Mouse (Mus musculus) stomach, embryonic 16.5 days (tissue): Measurements from ENCODE around the gene Pfdn5. TPM values are rescaled to one million over a fixed set of nuclear protein-coding genes. Genes with fewer than 3 reads are reported as not detected.

ENCODE experiments used
- ATAC-seq: fragments of 200-750 bp; cut with Nextera tagmentation; 2 replicates; pipeline ENCODE4 v1.8.0; 2017; ENCODE audit warnings: moderate number of reproducible peaks, moderate TSS enrichment; ENCODE audit not compliant: insufficient read depth, low FRiP score
- H3K27ac ChIP-seq: fragments of 300-500 bp; sonication (generic); 2 replicates; pipeline ENCODE4 v1.5.1; 2014; ENCODE audit warnings: low read length
- H3K27me3 ChIP-seq: fragments of 300-500 bp; sonication (generic); 2 replicates; pipeline ENCODE4 v1.6.1; 2014; ENCODE audit warnings: low read length, control low read depth, mixed read lengths; ENCODE audit not compliant: control insufficient read depth, insufficient read depth
- H3K36me3 ChIP-seq: fragments of 300-500 bp; sonication (generic); 2 replicates; pipeline ENCODE4 v1.6.1; 2014; ENCODE audit warnings: low read length; ENCODE audit not compliant: control insufficient read depth, insufficient read depth
- H3K4me1 ChIP-seq: fragments of 300-500 bp; sonication (generic); 2 replicates; pipeline ENCODE4 v1.6.1; 2014; ENCODE audit warnings: low read length, control low read depth, mixed read lengths; ENCODE audit not compliant: control insufficient read depth, insufficient read depth
- H3K4me2 ChIP-seq: fragments of 300-500 bp; sonication (generic); 2 replicates; pipeline ENCODE4 v1.6.1; 2014; ENCODE audit warnings: low read depth, low read length, mixed read lengths
- H3K4me3 ChIP-seq: fragments of 300-500 bp; sonication (generic); replicated peaks from 2 replicates; pipeline ENCODE4 v1.5.1; 2014; ENCODE audit warnings: mild to moderate bottlenecking, low read length
- H3K9ac ChIP-seq: fragments of 300-500 bp; sonication (generic); 2 replicates; pipeline ENCODE4 v1.6.1; 2014; ENCODE audit warnings: low read length
- H3K9me3 ChIP-seq: fragments of 300-500 bp; sonication (generic); replicated peaks from 2 replicates; pipeline ENCODE4 v1.6.1; 2016; ENCODE audit warnings: low read length, control low read depth; ENCODE audit not compliant: control insufficient read depth
- WGBS: fragments of 180-500 bp; shearing (Covaris S2); extraction: QIAGEN DNeasy Blood & Tissue Kit; methylation state at CpG from one replicate; pipeline ENCODE4 v1.1.7; 2014; 5-methylcytosine and 5-hydroxymethylcytosine counted together
- polyA plus RNA-seq: library from polyadenylated mRNA; unstranded; fragments of >200 nt; fragmentation: Nextera tagmentation; extraction: Ambion mirVana; gene quantifications from 2 replicates; pipeline ENCODE4 v1.2.1, GENCODE M21; 2015

Gene Pfdn5
- polyA plus RNA-seq, 1 experiment from 2014 or later = 321 TPM

GRCm38 (mm10) chr15:102346444-102346843, 20.5 kb downstream of the Pfdn5 start:
- no peak overlapping the region for H3K4me2 ChIP-seq
- peak; percentile 16; the same call in 1 of the 2 replicates for ATAC-seq
- no peaks in the 10 kb centered on the region for H3K27me3 ChIP-seq
- H3K36me3 ChIP-seq = no peaks in the 10 kb centered on the region
- H3K4me3 ChIP-seq = no peak overlapping the region
- 61% methylated on average over 4 of the region's 4 CpGs for WGBS
- H3K9me3 ChIP-seq = no peaks in the 10 kb centered on the region
- no peak overlapping the region for H3K9ac ChIP-seq
- peaks cover 10% of the 10 kb centered on the region; the same call in 1 of the 2 replicates for H3K4me1 ChIP-seq
- H3K27ac ChIP-seq = no peak overlapping the region

GRCm38 (mm10) chr15:102350138-102350941, 24.4 kb downstream of the Pfdn5 start, which contains the start of gene Aaas:
Aaas (minus strand) TSS chr15:102350771.
- ATAC-seq = peak; percentile 89
- peak within 1 kb of the TSS; percentile 74 for H3K27ac ChIP-seq
- no peaks in the 10 kb centered on the region for H3K27me3 ChIP-seq
- peak within 1 kb of the TSS; percentile 87 for H3K4me3 ChIP-seq
- no peaks in the 10 kb centered on the region for H3K36me3 ChIP-seq
- WGBS = under 1% methylated on average over 56 of the region's 56 CpGs
- H3K4me1 ChIP-seq = peaks cover 10% of the 10 kb centered on the region; the same call in 1 of the 2 replicates
- H3K9ac ChIP-seq = peak within 1 kb of the TSS; percentile 86
- H3K9me3 ChIP-seq = no peaks in the 10 kb centered on the region
- H3K4me2 ChIP-seq = peak within 1 kb of the TSS; percentile 87

GRCm38 (mm10) chr15:102350942-102351291, 25.0 kb downstream of the Pfdn5 start:
- H3K4me1 ChIP-seq = peaks cover 12% of the 10 kb centered on the region
- H3K27me3 ChIP-seq = no peaks in the 10 kb centered on the region
- H3K9me3 ChIP-seq = no peaks in the 10 kb centered on the region
- H3K36me3 ChIP-seq = no peaks in the 10 kb centered on the region
- peak overlapping the region; percentile 86 for H3K9ac ChIP-seq
- H3K4me3 ChIP-seq = peak overlapping the region; percentile 87
- peak overlapping the region; percentile 69 for H3K4me2 ChIP-seq
- H3K27ac ChIP-seq = peak overlapping the region; percentile 68
- WGBS = 6% methylated on average over 11 of the region's 11 CpGs
- ATAC-seq = no peak

- Histone ChIP-seq H3K27ac (no peak overlapping the region), H3K9ac (no peak overlapping the region), H3K27me3 (no peaks in the 10 kb centered on the region), H3K4me2 (no peak overlapping the region), H3K36me3 (no peaks in the 10 kb centered on the region), H3K9me3 (no peaks in the 10 kb centered on the region), H3K4me3 (no peak overlapping the region), H3K4me1 (peaks cover 12% of the 10 kb centered on the region)
- no peak for ATAC-seq
- 67% methylated on average over 2 of the region's 2 CpGs for WGBS
Measured at GRCm38 (mm10) chr15:102352177-102352576, 26.3 kb downstream of the Pfdn5 start.

- no peak for ATAC-seq
- H3K27me3 ChIP-seq = peaks cover 12% of the 10 kb centered on the region
Measured at GRCm38 (mm10) chr15:102353986-102354385, 28.1 kb downstream of the Pfdn5 start.

GRCm38 (mm10) chr15:102355134-102355870, 29.4 kb downstream of the Pfdn5 start:
- Histone ChIP-seq H3K36me3 (no peaks in the 10 kb centered on the region), H3K27ac (peak overlapping the region; percentile 77), H3K4me2 (peak overlapping the region; percentile 99), H3K9ac (peak overlapping the region; percentile 80), H3K9me3 (no peaks in the 10 kb centered on the region), H3K4me3 (peak overlapping the region; percentile 63), H3K4me1 (peaks cover 15% of the 10 kb centered on the region), H3K27me3 (peaks cover 15% of the 10 kb centered on the region)
- WGBS = under 1% methylated on average over 44 of the region's 49 CpGs
- peak; percentile 56; the same call in 1 of the 2 replicates for ATAC-seq

More at GRCm38 (mm10) chr15:102353986-102354385, 28.1 kb downstream of the Pfdn5 start:
- H3K9ac ChIP-seq = no peak overlapping the region
- WGBS = 86% methylated on average over 2 of the region's 2 CpGs
- no peak overlapping the region for H3K4me2 ChIP-seq
- no peaks in the 10 kb centered on the region for H3K9me3 ChIP-seq
- no peak overlapping the region for H3K27ac ChIP-seq
- H3K4me3 ChIP-seq = no peak overlapping the region
- H3K36me3 ChIP-seq = no peaks in the 10 kb centered on the region
- H3K4me1 ChIP-seq = peaks cover 21% of the 10 kb centered on the region

- peak; percentile 42; the same call in 1 of the 2 replicates for ATAC-seq
- Histone ChIP-seq H3K4me3 (peak overlapping the region; percentile 63), H3K36me3 (no peaks in the 10 kb centered on the region), H3K27me3 (peaks cover 15% of the 10 kb centered on the region), H3K4me2 (peak overlapping the region; percentile 99), H3K27ac (peak overlapping the region; percentile 77), H3K4me1 (peaks cover 14% of the 10 kb centered on the region), H3K9ac (peak overlapping the region; percentile 80), H3K9me3 (no peaks in the 10 kb centered on the region)
- WGBS = 6% methylated on average over 38 of the region's 38 CpGs
Measured at GRCm38 (mm10) chr15:102355871-102356441, 30.0 kb downstream of the Pfdn5 start.

- 59% methylated on average over 16 of the region's 16 CpGs for WGBS
- Histone ChIP-seq H3K9me3 (no peaks in the 10 kb centered on the region), H3K4me2 (peak overlapping the region; percentile 99; the same call in 1 of the 2 replicates), H3K4me1 (peaks cover 11% of the 10 kb centered on the region; the same call in 1 of the 2 replicates), H3K9ac (no peak overlapping the region), H3K36me3 (no peaks in the 10 kb centered on the region), H3K27ac (peak overlapping the region; percentile 77; the same call in 1 of the 2 replicates), H3K27me3 (peaks cover 15% of the 10 kb centered on the region), H3K4me3 (peak overlapping the region; percentile 63; the same call in 1 of the 2 replicates)
- ATAC-seq = no peak
Measured at GRCm38 (mm10) chr15:102356501-102357325, 30.8 kb downstream of the Pfdn5 start.
